ENCODE assay signal across 8 mouse cellular contexts in genomic region chr17:31386766-31387275, GRCm38 (mm10). TPM values are rescaled to one million over a fixed set of nuclear protein-coding genes. Genes with fewer than 3 reads are reported as not detected.
DNase-seq lines count a peak whose midpoint lies in the region; ATAC-seq and TF ChIP-seq lines count a peak whose summit lies in the region.

No protein-coding gene starts in this region.

- H3K4me2 ChIP-seq in liver, postnatal 0 days (ENCODE audit: low read depth, low read length), result peak overlapping the region; percentile 84

- no peak for TF ChIP-seq EP300 in MEL (IDR thresholded peaks at IDR 0.05; ENCODE audit: low read depth in 1 of 2, low read length in 2 of 2)
- TF ChIP-seq EP300 in liver, postnatal 0 days (IDR thresholded peaks at IDR 0.05; ENCODE audit: low read depth), result no peak

- peaks cover 37% of the 10 kb centered on the region for H3K27me3 ChIP-seq in erythroblast, embryonic 14.5 days (ENCODE audit: control insufficient read depth)
- H3K27me3 ChIP-seq in MEL (ENCODE audit: control insufficient read depth in 1 of 2, insufficient read depth in 2 of 2, low read length in 2 of 2), result peaks cover 3% of the 10 kb centered on the region in 2 experiments; a peak in 2 of 4 replicates
- H3K27me3 ChIP-seq in liver, postnatal 0 days (ENCODE audit: insufficient read depth, low read length), result peaks cover 15% of the 10 kb centered on the region; the same call in 1 of the 2 replicates

- no peak overlapping the region for H3K27ac ChIP-seq in MEL (ENCODE audit: control insufficient read depth, low read depth, low read length)
- no peak overlapping the region for H3K27ac ChIP-seq in liver, postnatal 0 days (ENCODE audit: low read depth)

- peak; percentile 7 for DNase-seq in MEL (ENCODE audit: low read depth, low spot score)
- DNase-seq in induced T-regulatory cell, adult 2 months (ENCODE audit: low read depth), result peak; percentile 16
- DNase-seq in liver, postnatal 0 days, result no peak
- no peak for DNase-seq in left cerebral cortex, adult 18-20 months (ENCODE audit: low spot score in 2 of 2)
- DNase-seq in right cerebral cortex, postnatal 4 days, result no peak

- H3K9ac ChIP-seq in MEL (ENCODE audit: control insufficient read depth, low read depth, low read length, poor library complexity, severe bottlenecking), result peak overlapping the region; percentile 59; the same call in 1 of the 2 replicates
- peak overlapping the region; percentile 55 for H3K9ac ChIP-seq in liver, postnatal 0 days (replicated peaks)

- H3K4me3 ChIP-seq in erythroblast, embryonic 14.5 days (replicated peaks), result peak overlapping the region; percentile 48
- H3K4me3 ChIP-seq in MEL (ENCODE audit: control insufficient read depth in 1 of 2, insufficient read depth in 1 of 2, low read depth in 2 of 2, low read length in 2 of 2), result peak overlapping the region; percentile 64 to 67; a peak in 2 of 4 replicates
- peak overlapping the region; percentile 57 for H3K4me3 ChIP-seq in liver, postnatal 0 days (ENCODE audit: low read depth, low read length)

- H3K9me3 ChIP-seq in erythroblast, embryonic 14.5 days (ENCODE audit: control insufficient read depth, low read length), result no peaks in the 10 kb centered on the region
- H3K9me3 ChIP-seq in MEL (replicated peaks; ENCODE audit: insufficient read depth, low read length), result no peaks in the 10 kb centered on the region
- H3K9me3 ChIP-seq in liver, postnatal 0 days (ENCODE audit: low read length), result no peaks in the 10 kb centered on the region

- peaks cover 3% of the 10 kb centered on the region for H3K4me1 ChIP-seq in erythroblast, embryonic 14.5 days (ENCODE audit: control insufficient read depth)
- H3K4me1 ChIP-seq in MEL (ENCODE audit: control insufficient read depth in 1 of 2, insufficient read depth in 2 of 2, low read length in 2 of 2), result peaks cover 0 to 15% of the 10 kb centered on the region in 2 experiments; a peak in 2 of 4 replicates
- peaks cover 15% of the 10 kb centered on the region for H3K4me1 ChIP-seq in liver, postnatal 0 days (ENCODE audit: insufficient read depth)

- WGBS in liver, postnatal 0 days (ENCODE audit: insufficient replicate concordance), result 17% methylated on average over 7 of the region's 7 CpGs

- TF ChIP-seq POLR2A in MEL (IDR thresholded peaks at IDR 0.05; ENCODE audit: control insufficient read depth in 1 of 2, insufficient read depth in 1 of 2, low read depth in 1 of 2, low read length in 2 of 2, poor library complexity in 1 of 2), result no peak

- no peaks in the 10 kb centered on the region for H3K79me2 ChIP-seq in MEL (ENCODE audit: control insufficient read depth, insufficient read depth, low read length, poor library complexity)

- no peak for ATAC-seq in erythroblast, adult 5-6 weeks (replicated peaks; ENCODE audit: low FRiP score, poor library complexity, severe bottlenecking)
- ATAC-seq in liver, postnatal 0 days, result no peak
- no peak for ATAC-seq in granulocyte monocyte progenitor cell, adult 5-6 weeks (replicated peaks; ENCODE audit: poor library complexity, severe bottlenecking)

- TF ChIP-seq RAD21 in MEL (IDR thresholded peaks at IDR 0.05; ENCODE audit: low read depth, low read length), result no peak

- no peak for TF ChIP-seq CTCF in MEL (IDR thresholded peaks at IDR 0.05 in 2 of 3, conservative IDR thresholded peaks at IDR 0.05 in 1 of 3; ENCODE audit: control insufficient read depth in 1 of 3, insufficient read depth in 1 of 3, low read depth in 2 of 3, low read length in 3 of 3, poor library complexity in 1 of 3, severe bottlenecking in 1 of 3)
- no peak for TF ChIP-seq CTCF in liver, postnatal 0 days (IDR thresholded peaks at IDR 0.05; ENCODE audit: low read depth)

- H3K36me3 ChIP-seq in erythroblast, embryonic 14.5 days (ENCODE audit: control insufficient read depth), result no peaks in the 10 kb centered on the region
- H3K36me3 ChIP-seq in MEL (ENCODE audit: control insufficient read depth in 1 of 2, insufficient read depth in 2 of 2, low read length in 2 of 2), result peaks cover 0 to 3% of the 10 kb centered on the region in 2 experiments; a peak in 2 of 4 replicates
- H3K36me3 ChIP-seq in liver, postnatal 0 days (replicated peaks; ENCODE audit: insufficient read depth, low read length), result no peaks in the 10 kb centered on the region

TF ChIP-seq in MEL, 35 proteins besides CTCF, POLR2A, EP300 and RAD21:
- TF ChIP-seq ELF1 (IDR thresholded peaks at IDR 0.05; ENCODE audit: low read depth, low read length), result no peak
- TF ChIP-seq ZNF384 (IDR thresholded peaks at IDR 0.05; ENCODE audit: low read depth, low read length), result no peak
- no peak for TF ChIP-seq ETS1 (IDR thresholded peaks at IDR 0.05; ENCODE audit: low read depth, low read length)
- no peak for TF ChIP-seq POLR2AphosphoS5 (IDR thresholded peaks at IDR 0.05; ENCODE audit: borderline replicate concordance, low read depth, low read length)
- TF ChIP-seq TCF12 (IDR thresholded peaks at IDR 0.05; ENCODE audit: low read depth, low read length), result no peak

RNA-seq across cellular contexts. Expression of gene Pde9a, which starts 0.8 kb away (rescaled TPM):
- polyA plus RNA-seq in erythroblast, embryonic 14.5 days (2012), result not detected in 2 replicates
- total RNA-seq in erythroblast, adult 5-6 weeks (2015; ENCODE audit: low replicate concordance), result not detected in 2 replicates
- total RNA-seq in erythroblast, adult 5-6 weeks (2017; ENCODE audit: low replicate concordance), result not detected in 2 replicates
- 0.20 TPM in 1 of 2 replicates, not detected in the other for total RNA-seq in MEL (2012; rRNA removed)
- under 1 TPM in 1 of 2 experiments, not detected in 1; 0.56 TPM for polyA plus RNA-seq in MEL (2012; ENCODE audit: insufficient read depth in 1 of 2, insufficient read length in 2 of 2, low read depth in 1 of 2, low replicate concordance in 2 of 2, missing spikeins in 1 of 2)
- 5.7 and 7.6 TPM in 2 replicates for polyA plus RNA-seq in liver, postnatal 0 days (2015; fragmentation: Nextera tagmentation; extraction: Ambion mirVana)
- total RNA-seq in left cerebral cortex, adult 18-20 months (2021), result 10 to 100 TPM; 21.2 to 22.4 TPM
- total RNA-seq in granulocyte monocyte progenitor cell, adult 5-6 weeks (2014; fragmentation: Nextera tagmentation), result 1.4 TPM in 1 of 2 replicates, not detected in the other
- not detected in 2 replicates for total RNA-seq in granulocyte monocyte progenitor cell, adult 5-6 weeks (2017)

Comparison
In these comparisons a context has a peak if more than half of its experiments do, and no peak if none do; other contexts are left out.
1. DNase-seq: peak in MEL (single experiment) and induced T-regulatory cell, adult 2 months (single experiment); none in liver, postnatal 0 days (single experiment), left cerebral cortex, adult 18-20 months (0 of 2) and right cerebral cortex, postnatal 4 days (single experiment).
2. RNA of gene Pde9a, which starts 0.8 kb away (total RNA-seq): 21.2 to 22.4 TPM in left cerebral cortex, adult 18-20 months; 1.4 TPM in granulocyte monocyte progenitor cell, adult 5-6 weeks, 0.20 TPM in MEL and not detected in erythroblast, adult 5-6 weeks; every median in the first group is over 4 times any median in the second.
3. Peak in every context shown above with its lines, with median percentiles within 50 percentile points of each other: H3K4me3 ChIP-seq.